Mouse (Mus musculus): Measurements from ENCODE around the gene Acrbp.

- TF ChIP-seq EP300 (IDR thresholded peaks at IDR 0.05; ENCODE audit: insufficient read depth, low read depth, low read length), result no peak
- TF ChIP-seq CTCF (IDR thresholded peaks at IDR 0.05), result no peak
Observed at GRCm38 (mm10) chr6:125062511-125062910, 13.0 kb downstream of the Acrbp start.
